Mouse (Mus musculus): ENCODE data around the gene Ccdc73. TPM values are rescaled to one million over a fixed set of nuclear protein-coding genes. Genes with fewer than 3 reads are reported as not detected.

Ccdc73 gene
- 1.5 TPM for polyA plus RNA-seq (2017; shearing (Covaris generic))

DNA sequence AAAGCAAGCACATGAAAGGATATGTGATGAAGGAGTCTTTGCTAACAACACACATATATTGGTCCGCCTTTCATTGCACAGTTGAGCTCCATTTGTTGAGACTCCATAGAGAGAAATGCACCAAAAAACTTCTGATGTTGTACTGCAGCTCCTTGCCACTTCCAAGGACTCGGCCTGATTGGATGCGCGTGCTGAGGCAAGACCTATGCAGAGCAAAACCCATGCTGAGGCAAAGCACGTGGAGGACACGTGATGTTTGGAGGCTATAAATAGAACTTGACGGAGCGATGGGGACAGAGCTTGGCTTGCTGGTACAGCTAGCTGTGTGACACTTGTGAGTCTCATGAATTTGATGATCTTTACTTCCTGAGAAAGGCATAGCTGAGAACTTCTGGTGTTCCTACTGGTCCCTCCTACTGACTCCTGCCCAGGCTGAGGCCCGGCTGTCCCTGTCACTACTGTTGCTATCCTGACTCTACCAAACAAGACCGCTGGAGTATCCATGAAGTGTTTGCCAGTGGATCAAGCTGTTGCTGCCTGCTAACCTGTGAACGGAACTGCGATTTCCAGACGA lies at the start of gene Ccdc73:
Gene Ccdc73 (plus strand): TSS at position 524 of the 574 bp plus-strand sequence.

DNA sequence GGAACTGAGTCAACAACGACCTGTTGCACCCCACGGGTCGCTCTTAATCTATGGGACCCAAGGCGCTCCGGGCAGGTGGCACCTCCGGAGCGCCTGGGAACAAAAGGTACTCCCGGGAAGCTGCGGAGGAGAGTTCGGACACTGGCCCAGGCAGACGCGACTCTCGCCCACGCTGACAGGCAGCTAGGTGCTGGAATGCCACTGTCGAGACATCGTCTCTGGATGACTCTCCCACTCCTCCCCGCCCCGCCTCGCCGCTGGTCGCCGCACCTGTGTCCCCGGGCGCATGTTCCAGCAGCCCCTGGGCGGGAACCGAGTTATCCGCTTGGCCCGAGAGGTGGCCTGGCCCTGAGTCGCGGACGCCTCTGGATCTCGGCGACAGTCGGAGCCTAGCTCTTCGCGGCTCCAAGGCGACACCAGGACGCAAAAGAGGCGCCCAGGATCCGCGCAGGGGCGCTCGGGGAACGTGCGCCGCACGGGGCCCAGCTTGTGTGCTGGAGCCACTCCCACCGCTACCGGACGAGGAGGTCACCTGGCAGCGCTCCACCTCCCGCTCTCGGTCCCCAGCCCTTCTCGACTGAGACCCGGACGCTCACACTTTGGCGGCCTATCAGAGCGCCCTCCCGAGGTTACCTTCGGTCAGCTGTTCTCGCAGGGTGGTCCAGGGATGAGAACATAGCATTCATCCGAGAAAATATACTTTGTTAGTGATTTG lies 18.2 kb upstream of the Ccdc73 start, which contains the start of gene Prrg4:
Gene Prrg4 (minus strand): TSS at position 601 of the 715 bp plus-strand sequence.

DNA sequence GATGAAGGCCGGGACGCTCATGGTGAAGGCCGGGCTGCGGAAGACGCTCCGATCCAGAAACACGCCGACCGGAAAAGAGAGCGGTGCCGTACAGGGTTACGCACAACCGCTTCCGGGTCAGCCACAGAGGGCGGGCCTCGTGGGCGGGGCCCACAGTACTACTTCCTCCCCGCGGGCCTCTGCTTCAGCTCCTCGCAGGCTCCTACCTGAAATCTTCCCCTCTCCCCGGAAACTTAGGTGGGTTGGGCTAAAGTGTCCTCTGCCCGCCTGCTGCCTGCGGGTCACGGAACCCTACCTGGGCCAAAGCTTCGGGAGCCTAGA lies 149.3 kb downstream of the Ccdc73 start, which contains the start of gene Eif3m:
Gene Eif3m (minus strand): TSS at position 114 of the 321 bp plus-strand sequence.

Other genes starting within 250 kb of the Ccdc73 start
- gene Tcp11l1, start 155.6 kb upstream of the Ccdc73 start, polyA plus RNA-seq (2017; shearing (Covaris generic)) = not detected
- gene Pin1rt1, start 151.4 kb upstream of the Ccdc73 start, polyA plus RNA-seq (2017; shearing (Covaris generic)) = 0.31 TPM
- gene Depdc7, start 124.9 kb upstream of the Ccdc73 start, polyA plus RNA-seq (2017; shearing (Covaris generic)) = not detected
- gene Qser1, start 51.0 kb upstream of the Ccdc73 start, polyA plus RNA-seq (2017; shearing (Covaris generic)) = 4.3 TPM
- 2.9 TPM for gene Prrg4, start 17.9 kb upstream of the Ccdc73 start, polyA plus RNA-seq (2017; shearing (Covaris generic))
- gene Eif3m, start 149.3 kb downstream of the Ccdc73 start, polyA plus RNA-seq (2017; shearing (Covaris generic)) = 272 TPM
- gene Gm11060, start 224.2 kb downstream of the Ccdc73 start, polyA plus RNA-seq (2017; shearing (Covaris generic)) = not detected

Data from naive thymus-derived CD4-positive, alpha-beta T cell, adult 5 months (primary cell).